Mouse (Mus musculus) induced T-regulatory cell, adult 2 months (primary cell): ENCODE measurements around the gene 1700019D03Rik.
"Not testable (repeated sequence)": the region's sequence is repeated elsewhere in the genome, so short reads cannot be mapped to it uniquely, and the experiment has no call there.

Source experiments
- DNase-seq: peaks from one replicate; pipeline ENCODE4 v3.0.0-alpha.2; 2012; ENCODE audit warnings: low read depth

Gene 1700019D03Rik

DNA sequence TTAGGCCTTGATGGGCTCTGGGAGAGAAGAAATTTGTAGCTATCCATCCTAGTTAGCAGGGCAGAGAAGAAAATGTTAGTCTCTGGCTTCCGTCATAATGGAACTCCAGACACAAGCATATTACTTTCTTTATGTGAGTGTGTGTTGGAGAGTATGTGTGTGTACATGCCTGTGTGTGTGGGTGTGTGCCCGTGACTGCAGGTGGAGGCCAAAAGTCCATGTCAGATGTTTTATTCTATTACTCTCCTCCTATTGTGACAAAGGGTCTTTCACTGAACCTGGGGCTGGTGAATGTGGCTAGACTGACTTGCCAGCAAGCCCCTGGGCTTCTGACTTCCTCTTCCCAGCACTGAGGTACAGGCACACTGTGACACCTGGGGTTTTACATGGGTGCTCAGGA, 65.5 kb downstream of the 1700019D03Rik start:
- DNase-seq: no peak

- DNase-seq: no peak
Measured at GRCm38 (mm10) chr1:52953548-52953947, 66.4 kb downstream of the 1700019D03Rik start.

DNA sequence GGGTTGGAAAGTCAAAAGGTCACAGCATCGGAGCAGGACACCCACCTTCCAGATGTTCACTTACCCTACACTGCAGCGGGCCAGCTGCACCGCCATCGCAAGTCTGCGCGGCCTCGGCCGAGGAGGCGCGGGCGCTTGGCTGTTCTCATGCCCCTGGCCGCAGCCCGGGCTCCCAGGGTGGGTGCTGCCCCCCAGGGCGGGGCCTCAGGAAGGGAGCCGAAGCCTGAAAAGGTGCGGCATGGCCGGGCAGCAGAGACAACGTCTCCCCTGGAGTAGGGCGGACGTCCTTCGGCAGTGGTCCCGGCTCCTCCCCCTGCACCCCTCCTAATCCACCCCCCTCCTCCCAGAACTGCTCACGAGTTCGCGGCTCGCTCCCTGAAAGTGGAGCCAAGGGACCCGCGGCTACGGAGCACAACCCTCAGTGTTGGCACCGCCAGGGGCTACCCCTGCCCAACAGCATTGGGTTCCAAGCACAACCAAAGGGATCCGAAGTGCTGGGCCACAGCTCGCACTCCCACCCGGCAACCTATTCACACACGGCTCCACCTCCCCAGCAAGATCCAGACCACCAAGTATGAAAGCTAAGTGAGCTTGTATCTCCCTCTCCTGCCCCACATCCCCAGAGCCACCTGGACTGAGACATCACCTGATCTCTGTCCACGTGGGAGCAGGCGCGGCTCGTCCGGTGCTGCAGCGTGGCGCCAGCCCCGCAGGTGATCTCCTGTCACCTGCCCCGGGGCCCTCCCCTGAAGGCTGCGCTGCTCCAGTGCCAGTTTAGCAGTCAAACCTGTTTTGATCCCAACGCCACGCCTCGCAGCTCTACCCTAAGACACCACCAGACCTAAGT, 67.2 kb downstream of the 1700019D03Rik start:
- DNase-seq: peak; percentile 35

DNA sequence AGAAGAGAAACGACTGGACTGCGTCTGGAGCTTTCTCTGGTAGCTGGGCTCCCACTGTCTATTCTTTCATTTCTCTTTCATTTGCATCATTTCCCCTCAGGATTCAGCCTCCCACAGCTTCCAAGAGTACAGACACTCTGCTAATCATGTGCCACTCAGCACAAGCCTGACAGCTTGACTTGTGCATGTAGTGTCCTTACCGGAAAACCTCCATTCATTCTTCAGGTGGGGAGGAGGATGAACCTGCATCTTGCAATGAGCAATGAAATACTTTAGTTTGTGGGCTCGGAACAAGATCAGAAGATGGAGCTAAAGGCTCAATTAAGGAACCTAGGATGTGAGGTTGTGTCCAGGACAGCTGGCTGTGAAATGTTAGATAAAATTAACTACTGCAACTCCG, 67.8 kb downstream of the 1700019D03Rik start:
- peak; percentile 26 for DNase-seq

GRCm38 (mm10) chr1:52951146-52951868, 68.7 kb downstream of the 1700019D03Rik start:
- DNase-seq: no peak

GRCm38 (mm10) chr1:52947895-52948294, 72.1 kb downstream of the 1700019D03Rik start:
- no peak for DNase-seq

DNA sequence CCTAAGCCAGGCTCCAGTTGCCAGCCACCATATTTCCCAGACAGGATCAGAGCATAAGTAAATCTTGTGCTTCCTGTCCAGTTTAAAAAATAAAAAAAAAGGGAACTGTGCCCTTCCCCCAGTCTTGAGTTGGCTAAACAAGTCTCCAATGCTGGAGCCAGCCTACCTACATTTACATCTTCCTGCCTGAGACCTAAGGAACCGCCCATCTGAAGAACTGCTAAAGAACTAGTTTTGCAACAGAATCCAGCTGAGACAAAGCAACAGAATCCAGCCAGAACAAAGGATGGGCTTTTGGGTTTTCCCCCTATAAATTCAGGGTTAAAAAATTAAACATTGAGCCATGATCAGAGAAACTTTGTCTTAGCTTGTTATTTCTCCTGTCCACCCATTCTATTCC, 81.0 kb downstream of the 1700019D03Rik start:
- no peak for DNase-seq

DNA sequence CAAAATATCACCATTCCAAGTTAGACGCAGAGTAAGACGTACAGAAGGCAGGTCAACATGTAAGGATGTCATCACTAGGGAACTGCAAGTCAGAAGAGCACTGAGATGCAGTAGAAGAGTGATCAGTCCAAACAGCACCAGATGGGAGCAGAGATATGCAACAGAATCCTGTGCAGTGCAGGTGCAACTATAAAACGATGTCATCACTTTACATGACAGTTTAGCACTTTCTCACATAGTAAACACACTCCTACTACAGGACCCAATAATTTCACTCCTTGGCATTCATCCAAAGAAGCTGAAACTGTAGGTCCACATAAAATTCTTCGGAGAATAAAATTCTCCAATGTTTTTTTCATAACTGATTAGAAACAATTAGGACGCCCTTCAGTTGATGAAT, 85.5 kb downstream of the 1700019D03Rik start:
- no peak for DNase-seq

- not testable (repeated sequence) for DNase-seq
Measured at GRCm38 (mm10) chr1:52924482-52924881, 95.5 kb downstream of the 1700019D03Rik start.

GRCm38 (mm10) chr1:52918897-52919296, 101.1 kb downstream of the 1700019D03Rik start:
- DNase-seq: not testable (repeated sequence)

GRCm38 (mm10) chr1:52916655-52917054, 103.3 kb downstream of the 1700019D03Rik start:
- DNase-seq: no peak

DNA sequence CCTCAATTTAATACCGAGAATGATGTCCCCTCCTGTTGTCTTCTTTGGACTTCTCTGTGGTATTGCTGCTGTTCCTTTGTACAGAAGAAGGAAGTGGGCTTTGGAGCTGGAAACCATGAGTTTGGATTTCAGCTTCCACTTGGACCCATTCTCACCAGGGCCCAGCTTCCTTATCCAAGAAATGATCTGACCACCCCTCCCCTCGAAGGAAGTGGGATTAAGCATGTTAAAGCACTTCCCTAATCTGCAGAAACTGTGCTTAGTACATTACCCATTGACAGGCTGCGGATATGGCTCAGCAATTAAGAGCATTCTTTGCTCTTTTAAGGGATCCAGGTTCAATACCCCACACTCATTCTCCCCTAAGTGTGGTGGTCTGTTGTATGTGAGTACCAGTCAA, 110.2 kb downstream of the 1700019D03Rik start:
- no peak for DNase-seq

GRCm38 (mm10) chr1:52884208-52884607, 135.8 kb downstream of the 1700019D03Rik start:
- no peak for DNase-seq
